Mouse (Mus musculus): Measurements from ENCODE around the gene Msl3. TPM values are rescaled to one million over a fixed set of nuclear protein-coding genes. Genes with fewer than 3 reads are reported as not detected.

Gene Msl3
- polyA plus RNA-seq (2012; rRNA removed): 14.9 and 15.2 TPM in 2 replicates

GRCm38 (mm10) chrX:168673525-168674406 lies at the start of gene Msl3:
Msl3 (minus strand) TSS chrX:168673898.

Other genes with a start within 250 kb of the Msl3 start
- not detected in 2 replicates for gene Frmpd4, start 96.7 kb downstream of the Msl3 start, polyA plus RNA-seq (2012; rRNA removed)
- 1.2 TPM in 2 replicates for gene Arhgap6, start 121.2 kb upstream of the Msl3 start, polyA plus RNA-seq (2012; rRNA removed)